Mouse (Mus musculus) midbrain, embryonic 10.5 days (tissue): ENCODE measurements at regions not wholly inside any gene's neighbourhood (a gene's known extent, or its start where the extent isn't known, plus 50 kb on each side); places are given as distances from the start of the nearest gene placed in this dataset.

Experiments
- DNase-seq: peaks from one replicate; pipeline ENCODE4 v3.0.0-alpha.2; 2017; ENCODE audit warnings: low spot score
- H3K27ac ChIP-seq: fragments of 300-500 bp; sonication (generic); replicated peaks from 2 replicates; pipeline ENCODE4 v1.5.1; 2016; ENCODE audit warnings: mild to moderate bottlenecking
- H3K27me3 ChIP-seq: fragments of 300-500 bp; sonication (generic); 2 replicates; pipeline ENCODE4 v1.6.1; 2016; ENCODE audit warnings: low read depth, mild to moderate bottlenecking; ENCODE audit not compliant: poor library complexity, severe bottlenecking
- H3K36me3 ChIP-seq: fragments of 300-500 bp; sonication (generic); 2 replicates; pipeline ENCODE4 v1.6.1; 2016; ENCODE audit warnings: mild to moderate bottlenecking, moderate library complexity
- H3K4me1 ChIP-seq: fragments of 300-500 bp; sonication (generic); 2 replicates; pipeline ENCODE4 v1.6.1; 2016
- H3K4me3 ChIP-seq: fragments of 300-500 bp; sonication (generic); 2 replicates; pipeline ENCODE4 v1.5.1; 2016; ENCODE audit warnings: mild to moderate bottlenecking, moderate library complexity
- H3K9me3 ChIP-seq: fragments of 300-500 bp; sonication (generic); replicated peaks from 2 replicates; pipeline ENCODE4 v1.6.1; 2016; ENCODE audit warnings: mild to moderate bottlenecking
- WGBS: fragments of 180-500 bp; shearing (Covaris S2); methylation state at CpG from one replicate; pipeline ENCODE4 v1.1.7; 2016; 5-methylcytosine and 5-hydroxymethylcytosine counted together

DNA sequence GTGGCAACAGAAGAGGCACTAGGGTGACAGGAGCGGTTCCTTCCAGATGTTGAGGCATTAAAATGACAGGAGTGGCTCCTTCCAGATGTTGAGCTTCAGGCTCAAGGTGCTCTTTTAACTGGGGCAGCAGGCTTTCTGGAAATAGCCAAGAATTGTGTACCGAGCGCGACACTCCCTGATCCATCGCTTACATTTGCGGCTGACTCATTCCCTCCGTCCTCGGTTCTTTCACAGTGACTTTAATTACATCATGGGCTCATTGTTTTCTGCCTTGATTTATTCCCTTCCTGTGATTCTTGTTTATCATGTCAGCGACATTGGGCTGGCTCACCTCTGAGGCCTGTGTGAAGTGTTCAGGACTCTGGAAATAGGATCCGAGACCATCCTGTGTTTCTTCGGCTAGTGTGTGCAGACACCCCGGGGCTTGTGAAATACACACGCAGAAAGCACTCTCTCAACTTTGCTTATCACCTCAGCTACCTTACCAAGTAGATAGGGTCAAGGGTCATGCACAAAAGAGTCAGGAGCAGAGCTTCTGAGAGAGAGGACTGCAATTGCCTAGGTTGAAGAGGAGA, 63.1 kb upstream of the Slc35c1 start:
- H3K9me3 ChIP-seq = no peaks in the 10 kb centered on the region
- H3K36me3 ChIP-seq = no peaks in the 10 kb centered on the region
- H3K4me3 ChIP-seq = no peak overlapping the region
- H3K27ac ChIP-seq = no peak overlapping the region
- no peaks in the 10 kb centered on the region for H3K27me3 ChIP-seq
- 88% methylated on average over 13 of the region's 13 CpGs for WGBS
- no peak for DNase-seq
- peaks cover 20% of the 10 kb centered on the region for H3K4me1 ChIP-seq

DNA sequence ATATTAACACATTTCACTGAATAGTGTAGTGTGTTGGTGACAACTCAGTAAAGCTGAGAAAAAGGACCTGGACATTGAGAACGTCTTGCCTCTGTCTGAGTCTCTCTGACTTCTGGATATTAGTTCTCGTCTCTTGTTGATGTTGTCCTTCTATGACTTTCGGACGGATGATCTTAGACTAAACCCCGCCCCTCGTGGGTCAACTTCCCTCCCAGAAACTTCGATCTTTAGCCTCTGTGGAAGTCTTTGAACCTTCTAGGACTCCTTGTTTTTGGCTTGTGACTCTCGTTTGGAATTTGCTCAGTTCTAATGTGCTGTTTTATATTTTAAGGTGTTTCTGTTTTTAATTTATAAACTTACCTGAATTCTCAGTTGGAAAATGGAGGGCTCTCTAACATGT, 61.2 kb upstream of the Slc35c1 start:
- no peaks in the 10 kb centered on the region for H3K27me3 ChIP-seq
- WGBS = 84% methylated on average over 8 of the region's 8 CpGs
- peaks cover 15% of the 10 kb centered on the region for H3K4me1 ChIP-seq
- H3K9me3 ChIP-seq = no peaks in the 10 kb centered on the region
- no peak for DNase-seq
- no peak overlapping the region for H3K27ac ChIP-seq
- no peak overlapping the region for H3K4me3 ChIP-seq
- H3K36me3 ChIP-seq = no peaks in the 10 kb centered on the region

DNA sequence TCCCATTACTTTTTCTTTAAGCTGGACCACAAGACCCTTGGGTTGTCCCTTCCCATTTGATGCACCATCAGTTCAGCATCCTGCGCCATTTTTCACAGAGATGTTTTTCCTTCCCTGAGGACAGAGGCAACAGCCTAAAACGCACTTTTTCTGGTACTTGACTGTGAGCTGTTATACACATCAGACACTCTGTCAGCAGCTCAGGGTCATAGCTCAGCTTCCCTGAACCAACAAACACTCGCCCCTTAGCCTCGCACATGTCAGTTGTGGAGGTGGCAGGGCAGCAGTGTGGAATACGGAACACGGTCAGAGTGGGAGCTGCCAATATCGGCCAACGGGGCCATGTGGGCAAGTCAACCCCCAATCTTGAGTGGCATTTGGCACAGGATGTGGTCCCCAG, 59.1 kb upstream of the Slc35c1 start:
- Histone ChIP-seq H3K36me3 (no peaks in the 10 kb centered on the region), H3K27me3 (no peaks in the 10 kb centered on the region), H3K27ac (no peak overlapping the region), H3K4me3 (no peak overlapping the region), H3K4me1 (peaks cover 5% of the 10 kb centered on the region; the same call in 1 of the 2 replicates), H3K9me3 (no peaks in the 10 kb centered on the region)
- 93% methylated on average over 8 of the region's 8 CpGs for WGBS
- peak; percentile 5 for DNase-seq

DNA sequence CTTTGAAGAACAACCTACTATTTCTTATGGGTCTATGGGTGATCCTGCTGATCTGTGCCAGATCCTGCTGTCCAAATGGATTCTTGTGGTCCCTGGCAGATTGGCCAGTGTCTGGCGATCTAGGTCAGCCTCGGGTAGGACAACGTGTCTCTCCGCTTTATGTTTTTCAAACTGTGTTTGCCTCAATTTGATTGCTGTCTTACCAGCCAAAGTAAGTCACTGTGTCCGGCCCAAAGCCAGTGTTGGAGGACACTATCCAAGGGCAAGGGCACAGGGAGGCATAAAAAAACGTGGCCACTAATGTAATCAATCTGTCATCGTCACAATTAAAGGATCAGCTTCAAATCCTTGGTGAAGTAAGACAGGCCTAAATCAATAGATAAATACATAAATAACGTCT, 58.6 kb upstream of the Slc35c1 start:
- Histone ChIP-seq H3K4me1 (peaks cover 5% of the 10 kb centered on the region; the same call in 1 of the 2 replicates), H3K27me3 (no peaks in the 10 kb centered on the region), H3K36me3 (no peaks in the 10 kb centered on the region), H3K9me3 (no peaks in the 10 kb centered on the region), H3K27ac (no peak overlapping the region), H3K4me3 (no peak overlapping the region)
- DNase-seq = peak; percentile 5
- WGBS = 90% methylated on average over 8 of the region's 8 CpGs

DNA sequence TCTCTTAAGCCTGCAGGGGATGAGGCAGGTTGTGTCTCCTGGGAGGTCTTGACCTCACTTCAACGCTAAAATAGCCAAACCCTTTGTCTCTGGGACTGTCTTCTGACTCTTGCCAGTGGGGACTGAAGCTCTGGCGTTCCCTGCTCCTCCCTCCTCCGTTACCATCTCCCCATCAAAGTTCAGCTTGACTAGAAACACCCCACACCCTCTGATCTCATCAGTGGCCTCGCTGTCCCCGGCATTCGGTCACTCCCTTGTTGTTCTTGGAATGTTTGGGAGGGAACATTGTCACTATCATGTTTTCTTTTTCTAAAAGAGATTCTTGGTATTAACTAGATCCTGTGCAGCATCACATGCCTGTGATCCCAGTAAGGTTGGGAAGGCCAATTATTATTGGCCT, 54.6 kb upstream of the Slc35c1 start:
- peak; percentile 4 for DNase-seq
- 61% methylated on average over 6 of the region's 6 CpGs for WGBS
- Histone ChIP-seq H3K36me3 (no peaks in the 10 kb centered on the region), H3K4me1 (no peaks in the 10 kb centered on the region), H3K27ac (no peak overlapping the region), H3K4me3 (no peak overlapping the region), H3K27me3 (no peaks in the 10 kb centered on the region), H3K9me3 (peaks cover 5% of the 10 kb centered on the region; the same call in 1 of the 2 replicates)

DNA sequence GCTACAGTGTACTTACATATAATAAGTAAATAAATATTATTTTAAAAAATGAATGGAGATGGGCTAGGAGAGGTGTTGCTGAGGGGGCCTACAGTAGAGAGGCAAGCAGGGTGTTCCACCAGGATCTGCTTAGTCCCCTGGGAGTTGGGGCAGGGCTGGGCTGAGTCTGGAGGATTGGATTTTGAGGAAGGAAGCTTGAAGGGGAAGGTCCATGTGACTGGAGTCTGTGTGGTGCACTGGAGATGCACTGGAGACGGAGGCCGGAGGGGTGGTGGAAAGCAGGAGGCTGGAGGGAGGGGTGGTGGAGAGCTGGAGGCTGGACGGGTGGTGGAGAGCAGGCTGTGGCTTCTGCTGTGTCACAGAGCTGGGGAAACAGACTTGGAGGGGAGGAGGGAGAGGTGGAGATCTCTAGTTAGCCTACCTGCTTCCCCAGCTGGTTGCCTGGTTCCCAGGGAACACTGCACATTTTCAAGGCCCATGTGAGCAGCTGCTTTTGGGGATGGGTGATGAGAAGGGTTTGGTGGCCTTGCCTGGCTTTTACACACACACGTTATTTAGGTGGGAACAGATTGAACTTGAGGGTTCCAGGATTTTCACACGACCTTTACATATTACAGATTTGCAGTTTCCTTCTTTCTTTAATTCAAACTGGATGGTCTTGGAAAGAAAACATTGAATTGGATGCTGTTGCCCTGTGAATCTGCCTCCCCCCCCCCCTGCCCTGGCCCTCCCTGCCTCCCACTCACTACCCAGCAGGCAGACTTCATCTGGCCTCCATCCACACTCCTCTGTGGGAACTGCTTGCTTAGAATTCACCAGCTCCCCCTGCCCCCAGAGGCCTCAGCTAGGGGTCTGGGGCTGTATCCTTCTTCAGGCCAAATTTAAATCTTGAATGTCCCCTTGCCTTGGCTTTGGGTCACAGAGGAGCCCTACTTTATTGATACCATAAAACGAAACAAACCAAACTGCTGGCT, 51.7 kb upstream of the Slc35c1 start:
- Histone ChIP-seq H3K4me3 (no peak overlapping the region), H3K4me1 (no peaks in the 10 kb centered on the region), H3K9me3 (peaks cover 10% of the 10 kb centered on the region; the same call in 1 of the 2 replicates), H3K27ac (no peak overlapping the region), H3K36me3 (no peaks in the 10 kb centered on the region), H3K27me3 (no peaks in the 10 kb centered on the region)
- WGBS = 77% methylated on average over 6 of the region's 6 CpGs
- DNase-seq = peak; percentile 10
